Mouse (Mus musculus) Patski (cell line): ENCODE data around the gene Pip5k1c. TPM values are rescaled to one million over a fixed set of nuclear protein-coding genes. Genes with fewer than 3 reads are reported as not detected.

Source experiments
- ATAC-seq: fragments of 100-300 bp; one replicate; pipeline ENCODE4 v1.8.0; 2021
- CTCF ChIA-PET: fragments of 350-600 bp; sonication (Branson Sonifier 250); formaldehyde crosslinking; loops from one replicate; lab custom pipeline; 2022; ENCODE audit warnings: inconsistent platforms; lab: Charles Lee
- POLR2A ChIA-PET: fragments of 350-600 bp; sonication (Branson Sonifier 250); formaldehyde crosslinking; loops from one replicate; lab custom pipeline; 2022; ENCODE audit warnings: antibody characterized with exemption, inconsistent platforms; lab: Charles Lee
- DNase-seq: peaks from one replicate; pipeline ENCODE4 v3.0.0-alpha.2; 2011; ENCODE audit warnings: low read depth, low spot score
- H3K27me3 ChIP-seq: fragments of 371-371 bp; one replicate; pipeline ENCODE4 v1.5.1; 2021
- CTCF ChIP-seq: fragments of 100-300 bp; IDR thresholded peaks from one replicate; pipeline ENCODE4 v1.5.1; 2021
- in situ Hi-C: fragments of 300-500 bp; cut with MboI; formaldehyde crosslinking; loops from 3 replicates; pipeline ENCODE4 v1.11.1; 2018; ENCODE audit warnings: low pct_unique_long_range_greater_than_20kb, mixed read lengths
- polyA plus RNA-seq: library from polyadenylated mRNA; unstranded; gene quantifications from one replicate; pipeline ENCODE4 v1.2.3, GENCODE M21; 2021

Pip5k1c gene
- polyA plus RNA-seq, 1 experiment from 2014 or later: 51.5 TPM

DNA sequence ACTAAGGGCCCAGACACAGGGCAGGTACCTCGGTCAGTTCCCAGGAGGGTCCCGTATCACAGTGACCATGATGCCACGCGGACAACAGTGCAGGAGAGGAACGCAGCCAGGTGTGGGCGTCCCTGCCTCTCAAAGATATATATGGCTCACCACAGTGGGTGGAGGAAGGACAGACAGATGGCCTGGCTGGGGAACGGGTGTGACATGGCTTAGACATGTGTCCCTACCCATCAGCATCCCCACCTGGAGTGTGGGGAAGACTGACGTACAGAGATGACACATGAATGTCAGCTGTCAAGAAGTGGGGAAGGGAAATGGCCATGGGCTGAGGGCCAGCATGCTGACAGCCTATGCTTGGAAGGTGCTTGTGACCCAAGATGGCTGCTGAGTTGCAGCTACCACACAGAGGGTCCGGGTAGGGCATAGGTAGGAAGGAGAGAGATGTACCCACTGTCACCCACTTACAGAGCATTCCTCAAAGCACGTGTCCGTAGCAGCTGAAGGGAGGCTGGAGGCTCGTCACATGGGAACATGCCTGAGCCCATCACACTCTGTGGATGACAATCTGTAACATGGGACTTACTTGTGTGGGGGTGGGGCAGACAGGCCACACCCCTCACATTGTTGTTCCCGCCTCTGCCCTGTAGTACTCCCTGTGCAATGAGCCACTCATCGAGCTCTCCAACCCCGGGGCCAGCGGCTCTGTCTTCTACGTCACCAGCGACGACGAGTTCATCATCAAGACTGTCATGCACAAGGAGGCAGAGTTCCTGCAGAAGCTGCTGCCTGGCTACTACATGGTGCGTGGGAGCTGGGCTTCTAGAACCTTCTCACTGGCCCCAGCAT lies 14.3 kb downstream of the Pip5k1c start:
- POLR2A ChIA-PET: no interaction called here
- CTCF ChIA-PET: interaction anchor here (0.7 to 4.6 kb wide), 5 partner anchors 11 to 19 kb away, joined by 3 to 32 read pairs (median 7); partner anchors contain the start of genes Pip5k1c and Tjp3
- no peak for TF ChIP-seq CTCF
- ATAC-seq (no peak), DNase-seq (no peak)
- no peaks in the 10 kb centered on the region for H3K27me3 ChIP-seq
- in situ Hi-C loops: no loop called here

DNA sequence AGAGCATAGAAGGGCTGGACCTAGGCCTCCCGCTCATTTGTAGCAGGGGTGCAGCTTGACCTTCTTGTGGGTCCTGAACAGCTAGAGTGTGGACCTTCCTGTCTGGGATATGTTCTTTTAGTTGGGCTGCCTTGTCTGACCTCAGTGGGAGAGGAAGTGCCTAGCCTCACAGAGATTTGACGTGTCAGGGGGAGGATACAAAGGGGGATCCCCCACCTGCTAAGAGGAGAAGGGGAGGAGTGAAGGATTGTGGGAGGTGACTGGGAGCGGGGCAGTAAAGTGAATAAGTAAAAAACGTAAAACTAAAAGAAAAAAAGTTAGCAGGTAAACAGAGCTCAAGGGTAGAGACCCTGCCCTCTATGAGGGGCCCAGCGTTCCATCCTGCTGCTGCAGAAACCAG lies 16.8 kb downstream of the Pip5k1c start:
- ChIA-PET POLR2A (interaction anchor here (0.7 kb wide), 1 partner anchor 11 kb away, joined by 3 read pairs; no protein-coding TSS in a partner anchor), CTCF (no interaction called here)
- DNase-seq (no peak), ATAC-seq (no peak)
- in situ Hi-C loops: no loop called here
- no peaks in the 10 kb centered on the region for H3K27me3 ChIP-seq
- no peak for TF ChIP-seq CTCF

DNA sequence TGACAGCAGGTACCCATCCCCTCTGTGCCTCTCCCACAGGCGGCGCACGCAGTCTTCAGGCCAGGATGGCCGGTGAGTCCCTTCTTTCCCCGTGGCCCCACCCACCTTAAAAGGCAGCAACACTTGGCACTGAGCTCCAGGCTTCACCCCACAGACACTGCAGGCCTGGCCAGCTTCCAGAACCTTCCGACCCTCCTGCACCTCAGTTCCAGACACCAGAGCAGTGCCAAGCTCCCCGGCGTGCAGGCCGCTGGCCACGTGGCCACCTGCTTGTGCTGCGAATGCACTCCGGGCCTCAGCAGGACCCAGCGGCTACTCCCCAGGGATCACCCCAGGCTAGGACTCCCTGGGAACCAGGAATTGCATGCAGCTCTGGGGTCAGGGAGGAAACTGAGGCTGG lies 20.8 kb downstream of the Pip5k1c start:
- TF ChIP-seq CTCF: no peak
- ATAC-seq: no peak
- H3K27me3 ChIP-seq: no peaks in the 10 kb centered on the region
- no peak for DNase-seq
- in situ Hi-C loops: no loop called here
- ChIA-PET POLR2A (no interaction called here), CTCF (no interaction called here)

DNA sequence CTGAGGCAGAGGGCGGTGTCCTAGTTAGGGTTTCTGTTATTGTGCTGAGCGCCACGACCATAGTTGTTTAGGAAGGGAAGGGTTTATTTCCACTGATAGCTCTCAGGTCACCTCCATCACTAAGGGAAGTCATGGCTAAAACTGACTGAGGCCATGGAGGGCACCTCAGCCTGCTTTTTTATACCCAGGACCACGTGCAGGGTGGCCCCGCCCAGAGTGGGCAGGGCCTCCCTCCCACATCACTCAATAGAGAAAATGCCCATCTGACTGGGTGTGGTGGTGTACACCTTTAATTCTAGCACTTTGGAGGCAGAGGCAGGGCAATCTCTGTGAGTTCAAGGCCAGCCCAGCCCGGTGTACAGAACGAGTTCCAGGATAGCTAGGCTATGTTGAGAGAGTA lies 21.4 kb downstream of the Pip5k1c start:
- POLR2A ChIA-PET: no interaction called here
- in situ Hi-C loops: no loop called here
- DNase-seq (no peak), ATAC-seq (no peak)
- H3K27me3 ChIP-seq: no peaks in the 10 kb centered on the region
- CTCF ChIA-PET: no interaction called here
- TF ChIP-seq CTCF: no peak

DNA sequence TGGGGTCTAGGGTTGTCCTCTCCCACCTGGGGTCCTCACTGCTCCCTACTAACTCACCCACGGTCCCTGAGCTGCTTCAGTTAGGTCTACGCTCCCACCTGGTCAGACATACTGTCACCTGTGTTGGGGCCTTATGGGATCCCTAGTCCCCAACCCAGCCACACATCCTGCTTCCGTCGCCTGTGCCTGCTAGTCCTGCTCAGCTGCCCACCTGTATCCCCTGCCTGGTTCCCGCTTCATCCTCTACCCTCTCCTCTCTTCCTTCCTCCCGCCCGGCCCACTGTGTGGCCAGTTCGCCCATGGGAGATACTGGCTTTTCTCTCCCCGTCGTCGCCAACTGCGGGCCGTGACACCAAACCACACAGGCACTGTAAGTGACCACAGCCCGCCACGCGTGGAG lies 22.8 kb downstream of the Pip5k1c start:
- no peaks in the 10 kb centered on the region for H3K27me3 ChIP-seq
- ChIA-PET POLR2A (interaction anchor here (0.6 kb wide), 1 partner anchor 80 kb away, joined by 5 read pairs; no protein-coding TSS in a partner anchor), CTCF (interaction anchor here (1.0 kb wide), 1 partner anchor 11 kb away, joined by 5 read pairs; no protein-coding TSS in a partner anchor)
- TF ChIP-seq CTCF: no peak
- ATAC-seq (no peak), DNase-seq (no peak)
- in situ Hi-C loops: no loop called here

DNA sequence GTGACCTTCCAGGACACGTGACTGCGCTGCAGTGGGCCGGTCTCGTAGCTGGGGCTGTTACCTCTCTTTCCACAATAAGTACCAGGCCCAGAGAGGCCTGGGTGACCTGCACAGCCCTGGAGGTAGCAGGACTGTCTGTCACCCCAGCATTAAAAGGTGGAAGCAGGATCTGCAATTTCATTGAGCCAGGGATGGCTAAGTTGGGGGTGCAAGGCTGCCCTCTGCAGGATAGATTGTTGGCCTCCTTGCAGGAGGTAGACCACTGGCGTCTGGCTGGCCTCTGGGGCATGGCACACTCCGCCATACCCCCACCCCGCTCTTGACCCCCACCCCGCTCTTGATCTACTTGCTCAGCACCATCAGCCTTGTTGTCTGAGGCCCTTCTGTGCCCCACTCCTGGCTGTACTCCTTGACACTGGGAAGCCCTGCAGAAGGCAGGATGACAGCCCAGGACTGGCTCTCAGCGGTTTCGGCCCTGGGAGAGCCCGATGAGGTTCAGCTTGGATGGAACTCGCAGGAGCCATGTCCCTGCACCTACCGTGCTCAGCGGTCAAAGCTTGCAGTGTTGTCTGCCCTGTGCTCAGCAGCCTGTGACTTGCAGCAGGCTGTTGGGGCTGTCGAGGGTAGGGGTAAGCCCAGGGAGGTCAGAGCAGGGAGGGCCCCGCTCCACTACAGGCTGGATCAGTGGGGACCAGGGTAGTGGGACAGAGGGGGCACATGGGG lies 23.7 kb downstream of the Pip5k1c start:
- DNase-seq: no peak
- in situ Hi-C loops: no loop called here
- H3K27me3 ChIP-seq: no peaks in the 10 kb centered on the region
- no peak for ATAC-seq
- ChIA-PET CTCF (interaction anchor here (1.0 to 2.0 kb wide), 2 partner anchors 12 to 24 kb away, joined by 5 to 11 read pairs; partner anchors contain the start of gene Pip5k1c), POLR2A (no interaction called here)
- TF ChIP-seq CTCF: no peak

DNA sequence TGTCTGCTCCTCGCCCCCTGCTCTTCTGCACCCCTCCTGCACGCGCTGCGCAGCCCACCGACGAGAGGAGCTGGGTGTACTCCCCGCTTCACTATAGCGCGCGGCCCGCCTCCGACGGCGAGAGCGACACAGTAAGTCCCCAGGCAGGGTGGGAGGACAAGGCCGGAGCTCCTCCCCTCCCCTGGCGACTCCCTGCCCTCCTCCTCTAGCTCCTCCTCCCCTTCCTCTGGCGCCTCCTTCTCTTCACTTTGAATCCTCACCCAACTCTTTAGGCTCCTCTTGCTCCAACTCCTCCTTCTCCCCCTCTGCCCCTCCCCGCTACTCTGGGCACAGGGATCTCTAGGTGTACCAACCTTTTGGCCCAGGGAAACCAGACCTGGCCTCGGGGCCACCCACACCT lies 24.5 kb downstream of the Pip5k1c start:
- POLR2A ChIA-PET: no interaction called here
- no peak for TF ChIP-seq CTCF
- DNase-seq (no peak), ATAC-seq (no peak)
- CTCF ChIA-PET: interaction anchor here (1.5 to 2.0 kb wide), 2 partner anchors 12 to 25 kb away, joined by 5 to 11 read pairs; partner anchors contain the start of gene Pip5k1c
- in situ Hi-C loops: no loop called here
- H3K27me3 ChIP-seq: no peaks in the 10 kb centered on the region

DNA sequence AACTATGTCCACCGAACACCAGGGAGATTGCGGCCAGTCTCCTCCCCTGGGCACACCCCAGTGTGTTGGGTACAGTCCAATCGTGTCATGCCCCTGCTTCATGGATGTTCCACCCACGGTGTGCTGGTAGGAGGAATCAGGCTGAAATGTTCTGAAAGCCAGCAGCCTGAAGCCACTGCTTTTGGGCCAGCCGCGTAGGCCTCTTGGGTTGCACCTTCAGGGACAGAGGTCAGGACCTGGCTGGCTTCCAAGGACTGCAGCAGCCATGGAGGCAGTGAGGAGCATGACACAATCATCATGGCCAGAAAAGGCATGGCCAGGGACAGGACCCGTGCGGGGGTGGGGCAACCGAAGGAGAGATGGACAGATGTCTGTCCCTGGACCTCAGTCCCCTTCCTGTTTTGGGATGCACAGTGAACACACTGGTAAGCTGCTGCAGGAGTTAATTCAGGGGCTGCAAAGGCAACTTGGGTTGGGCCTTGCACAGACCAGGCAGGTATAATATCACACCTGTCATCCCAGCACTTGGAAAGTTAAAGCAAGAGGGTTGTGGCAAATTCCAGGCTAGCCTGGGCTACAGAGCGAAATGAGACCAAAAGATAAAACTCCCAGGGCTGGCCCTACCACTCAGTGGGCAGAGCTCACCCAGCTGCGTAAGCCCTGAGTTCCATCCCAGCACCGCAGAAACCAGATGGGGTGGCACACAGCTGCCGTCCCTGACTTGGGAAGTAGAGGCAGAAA lies 26.0 kb downstream of the Pip5k1c start:
- DNase-seq: no peak
- no peak for ATAC-seq
- POLR2A ChIA-PET: no interaction called here
- no peaks in the 10 kb centered on the region for H3K27me3 ChIP-seq
- CTCF ChIA-PET: interaction anchor here (0.9 to 2.6 kb wide), 5 partner anchors 14 to 78 kb away, joined by 3 to 12 read pairs (median 5); partner anchors contain the start of gene Pip5k1c
- no peak for TF ChIP-seq CTCF
- in situ Hi-C loops: no loop called here

DNA sequence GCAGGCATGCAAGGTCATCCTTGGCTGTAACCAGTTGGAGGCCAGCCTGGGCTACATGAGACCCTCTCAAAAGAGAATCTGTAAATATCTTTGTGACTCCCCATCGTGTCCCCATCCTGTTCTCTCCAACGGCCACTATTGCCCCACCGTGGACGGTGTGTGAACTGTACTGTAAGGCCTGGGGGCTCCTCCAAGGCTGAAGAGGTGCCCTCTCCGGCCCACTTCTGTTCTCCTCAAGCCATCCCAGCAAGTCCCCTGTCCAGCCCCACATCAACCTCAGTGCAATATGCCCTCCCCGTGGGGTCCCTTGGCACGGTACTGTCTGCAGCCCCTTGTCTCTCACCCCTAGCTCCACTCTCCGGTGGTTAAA lies 26.6 kb downstream of the Pip5k1c start:
- in situ Hi-C loops: no loop called here
- ATAC-seq (no peak), DNase-seq (no peak)
- no peak for TF ChIP-seq CTCF
- no peaks in the 10 kb centered on the region for H3K27me3 ChIP-seq
- POLR2A ChIA-PET: interaction anchor here (1.9 kb wide), 1 partner anchor 26 kb away, joined by 8 read pairs; the partner anchor contains the start of gene Pip5k1c
- CTCF ChIA-PET: interaction anchor here (0.9 to 2.6 kb wide), 3 partner anchors 26 to 79 kb away, joined by 3 to 12 read pairs (median 3); partner anchors contain the start of genes Pip5k1c and Tjp3
